Mouse (Mus musculus): ENCODE results near the gene Larp4b.

Larp4b gene

GRCm38 (mm10) chr13:9093316-9094155 lies at the start of gene Larp4b:
TSS of gene Larp4b (plus strand) at chr13:9093881.
- in situ Hi-C loops (cut with MboI, MseI), result loop anchor here in 1 of 2 experiments (5.0 kb wide), 1 partner anchor 96 kb away; the partner anchor contains the start of gene Gtpbp4

GRCm38 (mm10) chr13:9044731-9045130 lies 49.0 kb upstream of the Larp4b start:
- in situ Hi-C loops (cut with MboI, MseI), result no loop called here

DNA sequence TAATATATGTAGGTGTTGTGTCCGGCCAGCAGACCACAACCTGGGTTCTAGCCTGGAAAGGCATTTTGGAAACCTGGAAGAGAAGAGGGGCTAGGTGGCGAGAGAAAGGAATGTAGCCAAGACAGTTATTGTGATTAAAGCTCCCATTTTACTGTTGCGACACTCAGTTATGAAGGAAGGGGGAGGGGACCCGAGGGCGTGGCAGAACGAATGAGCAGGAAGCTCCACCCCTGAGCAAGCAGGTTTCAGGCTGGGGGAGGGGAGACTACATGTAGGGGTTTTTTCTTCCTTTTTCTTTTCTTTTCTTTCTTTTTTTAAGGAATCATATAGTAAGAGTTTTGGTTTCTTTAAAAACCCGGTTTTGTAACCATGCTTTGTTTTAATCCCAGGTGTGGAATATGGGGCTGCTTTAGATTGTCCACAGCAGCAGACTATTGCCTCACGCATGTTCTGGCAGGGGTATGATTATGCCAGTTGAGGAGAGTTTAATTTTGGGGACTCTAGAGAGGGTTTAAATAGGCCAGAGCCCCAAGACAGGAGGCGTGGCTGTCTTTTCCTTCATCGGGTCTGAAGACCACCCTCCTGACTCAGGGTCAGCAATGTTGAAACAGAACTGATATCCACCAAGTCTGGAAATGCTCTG lies 41.5 kb upstream of the Larp4b start:
- in situ Hi-C loops (cut with MboI, MseI), result loop anchor here (10.0 to 25.0 kb wide), 2 partner anchors 1010 to 1193 kb away; no protein-coding TSS in a partner anchor

DNA sequence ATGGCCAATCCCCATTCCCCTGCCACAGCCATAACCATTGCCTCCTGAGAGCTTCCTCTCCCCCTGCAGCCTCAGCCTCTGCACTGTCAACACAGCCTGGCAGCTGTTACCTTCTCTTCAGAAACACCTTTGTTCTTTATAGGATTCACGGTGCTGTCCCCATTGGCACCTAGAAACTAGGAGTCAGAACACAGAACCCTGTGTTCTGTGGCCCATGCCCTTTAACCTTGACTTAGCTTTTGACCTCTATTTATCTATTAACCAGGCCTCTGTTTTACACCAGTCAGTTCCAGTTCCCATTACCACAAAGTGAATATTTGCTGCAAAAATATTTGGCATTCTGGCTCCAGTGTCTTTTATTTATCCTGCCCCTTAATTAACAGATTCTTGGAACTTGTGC lies 36.4 kb upstream of the Larp4b start:
- in situ Hi-C loops (cut with MboI, MseI), result loop anchor here (10.0 to 25.0 kb wide), 2 partner anchors 1005 to 1188 kb away; no protein-coding TSS in a partner anchor

DNA sequence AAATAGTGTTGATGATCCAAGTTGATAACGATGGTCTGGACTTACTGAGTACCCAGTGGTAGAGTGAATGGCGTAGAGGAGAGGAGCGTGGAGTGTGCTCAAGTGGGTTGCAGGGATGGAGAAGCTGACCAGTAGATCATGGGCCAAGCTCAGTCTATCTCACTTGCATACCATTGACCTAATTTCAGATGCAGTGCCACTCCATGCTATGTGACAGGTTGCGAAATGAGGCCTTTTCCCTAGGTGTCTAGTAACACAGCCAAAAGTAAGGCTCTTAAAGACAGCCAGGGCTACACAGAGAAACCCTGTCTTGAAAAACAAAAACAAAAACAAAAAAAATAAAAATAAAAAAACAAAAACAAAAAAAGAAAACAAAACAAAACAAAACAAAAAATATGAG lies 35.0 kb upstream of the Larp4b start:
- in situ Hi-C loops (cut with MboI, MseI), result loop anchor here (10.0 to 25.0 kb wide), 2 partner anchors 1004 to 1186 kb away; no protein-coding TSS in a partner anchor

- in situ Hi-C loops (cut with MboI, MseI), result loop anchor here in 1 of 2 experiments (25.0 kb wide), 1 partner anchor 1001 kb away; no protein-coding TSS in a partner anchor
Measured at GRCm38 (mm10) chr13:9061394-9061793, 32.3 kb upstream of the Larp4b start.

- in situ Hi-C loops (cut with MboI, MseI), result loop anchor here in 1 of 2 experiments (25.0 kb wide), 1 partner anchor 998 kb away; no protein-coding TSS in a partner anchor
Measured at GRCm38 (mm10) chr13:9064196-9064595, 29.5 kb upstream of the Larp4b start.

DNA sequence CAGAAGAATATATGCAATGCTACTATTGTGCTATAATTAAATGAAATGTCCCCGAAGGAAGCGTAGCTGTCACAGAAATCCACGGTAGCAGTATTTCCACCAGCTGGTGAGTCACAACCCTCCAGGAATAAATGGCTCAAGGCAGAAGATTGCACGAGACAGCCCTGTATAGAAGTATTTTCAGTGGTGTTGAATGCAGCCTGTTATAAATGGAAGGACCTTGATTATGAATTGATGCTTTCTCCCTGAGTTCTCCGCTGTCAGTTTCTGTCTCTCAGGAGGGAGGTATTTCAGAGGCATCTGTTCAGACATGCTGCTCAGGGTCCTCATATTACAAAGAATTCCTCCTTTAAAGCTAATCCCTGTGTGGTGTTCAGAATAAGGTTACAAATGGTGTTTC lies 27.6 kb upstream of the Larp4b start:
- in situ Hi-C loops (cut with MboI, MseI), result loop anchor here in 1 of 2 experiments (25.0 kb wide), 1 partner anchor 996 kb away; no protein-coding TSS in a partner anchor

DNA sequence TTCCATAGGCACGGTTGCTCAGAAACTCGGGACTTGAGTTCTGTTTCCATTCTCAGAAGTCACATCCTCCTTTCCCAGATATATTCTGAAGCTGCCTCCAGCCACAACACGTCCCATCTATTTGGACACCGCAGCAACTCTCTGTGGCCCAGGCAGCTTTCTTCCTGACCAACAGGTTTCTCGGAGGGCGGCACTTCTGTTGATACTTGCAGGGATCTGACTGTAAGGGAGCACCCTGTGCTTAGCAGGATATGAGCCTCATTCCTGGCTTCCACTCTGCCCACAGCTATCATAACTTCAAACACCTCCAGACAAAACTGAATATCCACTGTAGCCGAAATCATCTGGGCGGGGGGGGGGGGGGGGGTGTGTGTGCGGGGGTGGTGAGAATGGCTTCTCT lies 22.7 kb upstream of the Larp4b start:
- in situ Hi-C loops (cut with MboI, MseI), result loop anchor here in 1 of 2 experiments (25.0 kb wide), 1 partner anchor 991 kb away; no protein-coding TSS in a partner anchor

GRCm38 (mm10) chr13:9073818-9074217 lies 19.9 kb upstream of the Larp4b start:
- in situ Hi-C loops (cut with MboI, MseI), result loop anchor here in 1 of 2 experiments (25.0 kb wide), 1 partner anchor 988 kb away; no protein-coding TSS in a partner anchor

DNA sequence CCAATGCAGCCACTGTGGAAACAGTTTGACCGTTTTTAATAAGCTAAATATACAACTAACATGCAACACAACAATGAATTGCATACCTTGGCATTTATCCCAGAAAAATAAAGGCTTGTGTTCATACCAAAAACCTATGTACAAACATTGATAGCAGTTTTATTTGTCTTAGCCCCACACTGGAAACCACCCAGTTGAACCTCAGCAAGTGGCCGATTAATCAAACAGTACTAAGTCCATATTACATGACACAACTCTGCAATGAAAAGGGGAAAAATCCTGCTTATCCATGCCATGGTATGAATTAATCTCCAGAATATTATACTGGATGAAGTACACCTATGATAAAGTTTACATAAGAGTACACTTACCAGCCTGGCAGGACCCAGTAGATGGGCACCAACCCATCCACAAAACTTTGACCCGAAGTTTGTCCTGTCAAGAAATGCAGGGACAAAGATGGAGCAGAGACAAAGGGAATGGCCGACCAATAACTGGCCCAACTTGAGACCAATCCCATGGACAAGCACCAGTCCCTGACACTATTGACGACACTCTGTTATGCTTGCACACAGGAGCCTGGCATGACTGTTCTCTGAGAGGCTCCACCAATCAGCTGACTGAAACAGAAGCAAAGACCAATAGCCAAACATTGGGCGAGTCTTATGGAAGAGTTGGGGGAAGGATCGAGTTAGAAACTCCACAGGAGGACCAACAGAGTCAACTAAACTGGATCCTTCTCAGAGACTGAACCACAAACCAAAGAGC lies 17.7 kb upstream of the Larp4b start:
- in situ Hi-C loops (cut with MboI, MseI), result no loop called here

DNA sequence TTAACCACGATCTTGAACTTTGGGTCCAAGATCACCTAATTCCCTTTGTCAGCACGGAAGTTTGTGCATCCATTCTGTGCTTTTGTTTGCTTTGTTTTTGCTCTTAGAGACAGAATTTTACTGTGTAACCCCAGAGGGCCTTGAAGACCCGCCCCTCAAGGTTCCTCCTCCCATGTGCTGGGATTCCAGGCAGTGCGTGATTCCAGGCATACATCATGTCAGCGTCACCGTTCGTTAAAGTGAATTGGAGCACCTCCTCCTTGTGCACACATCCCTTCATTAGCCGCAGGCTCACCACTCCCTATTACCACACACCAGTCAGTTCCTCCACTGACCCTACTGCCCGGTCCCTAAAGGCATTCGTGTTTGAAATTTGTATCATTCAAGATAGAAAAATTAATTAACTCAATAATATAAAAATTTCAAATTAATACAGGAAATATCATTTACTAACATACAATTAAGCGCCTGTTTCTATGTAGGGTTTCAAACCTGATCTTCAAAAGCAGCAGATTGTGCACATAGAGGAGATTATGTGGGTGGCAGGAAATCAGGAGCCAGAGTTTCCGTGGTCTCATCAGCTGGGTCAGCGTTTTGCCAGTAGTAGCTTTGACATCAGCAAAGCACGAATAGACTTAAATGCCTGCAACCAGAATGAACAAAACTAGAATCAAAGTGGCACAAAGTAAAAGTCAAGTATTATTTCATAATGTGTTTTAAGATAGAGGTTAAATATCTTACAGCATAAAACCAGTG lies 11.4 kb upstream of the Larp4b start:
- in situ Hi-C loops (cut with MboI, MseI), result no loop called here

- in situ Hi-C loops (cut with MboI, MseI), result loop anchor here in 1 of 2 experiments (5.0 kb wide), 1 partner anchor 97 kb away; the partner anchor contains the start of gene Gtpbp4
Measured at GRCm38 (mm10) chr13:9094186-9094980, 702 bp downstream of the Larp4b start.

GRCm38 (mm10) chr13:9099289-9099688 lies 5.6 kb downstream of the Larp4b start:
- in situ Hi-C loops (cut with MboI, MseI), result no loop called here

DNA sequence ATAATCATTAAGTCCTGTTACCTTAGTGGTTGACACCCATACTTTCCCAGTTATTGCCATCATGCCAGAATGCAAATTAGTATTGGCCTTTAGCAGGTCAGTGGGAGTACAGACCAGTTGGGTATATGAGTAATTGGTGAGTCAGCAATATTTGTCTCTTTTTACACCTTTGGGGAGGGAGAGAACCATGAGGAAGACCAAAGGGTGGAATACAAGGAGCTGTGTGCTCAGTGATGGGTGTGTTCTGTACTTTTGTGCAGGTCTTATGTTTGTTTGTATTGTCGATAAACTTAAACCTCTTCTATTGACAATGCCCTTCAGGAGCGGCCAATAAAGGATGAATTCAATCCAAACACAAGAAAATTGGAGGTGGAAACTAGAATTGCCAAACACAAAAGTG lies 6.8 kb downstream of the Larp4b start:
- in situ Hi-C loops (cut with MboI, MseI), result no loop called here

GRCm38 (mm10) chr13:9106246-9106645 lies 12.6 kb downstream of the Larp4b start:
- in situ Hi-C loops (cut with MboI, MseI), result no loop called here

GRCm38 (mm10) chr13:9106992-9107858 lies 13.5 kb downstream of the Larp4b start:
- in situ Hi-C loops (cut with MboI, MseI), result no loop called here

GRCm38 (mm10) chr13:9113735-9114134 lies 20.1 kb downstream of the Larp4b start:
- in situ Hi-C loops (cut with MboI, MseI), result no loop called here

Data from T-helper 17 cell (primary cell).